Mouse (Mus musculus): Measurements from ENCODE around the gene Vwf.

DNA sequence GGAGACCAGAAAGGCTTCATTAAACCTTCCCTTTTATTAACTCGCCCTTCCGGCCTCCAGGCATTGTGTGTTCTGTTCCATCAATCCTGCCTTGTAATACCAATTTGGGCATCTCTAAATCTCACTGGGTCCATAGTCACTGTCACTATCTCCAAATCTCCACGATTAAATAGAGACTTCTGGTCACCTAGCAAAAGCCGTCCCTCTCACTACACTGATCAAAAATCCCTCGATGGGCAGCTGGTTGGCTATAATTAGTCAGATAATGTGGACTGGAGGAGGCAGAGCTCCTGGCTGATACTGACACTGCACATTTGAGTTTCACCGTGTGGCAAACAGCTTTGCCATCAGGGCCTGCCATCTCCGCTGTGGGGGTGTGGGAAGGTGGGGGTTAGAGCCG is 42.5 kb downstream of the Vwf start:
- TF ChIP-seq CTCF (IDR thresholded peaks at IDR 0.05) (no peak), EP300 (IDR thresholded peaks at IDR 0.05) (no peak)

All from lung, postnatal 0 days (tissue).